20 mouse cellular contexts compared by ENCODE assay signal in genomic region chr3:88229526-88229925, GRCm38 (mm10). TPM values are rescaled to one million over a fixed set of nuclear protein-coding genes. Genes with fewer than 3 reads are reported as not detected.
DNase-seq lines count a peak whose midpoint lies in the region; ATAC-seq and TF ChIP-seq lines count a peak whose summit lies in the region.
"Had no signal": no experiment of that assay in that cellular context is flagged by ENCODE, and none has a peak within 500 bp of the region (broad histone marks: within the 10 kb centered on the region; RNA-seq: fewer than 3 reads in every experiment).

No protein-coding gene starts in this region.

- no peaks in the 10 kb centered on the region for H3K9me3 ChIP-seq in forebrain, embryonic 11.5 days (ENCODE audit: control insufficient read depth, low read length)
- no peaks in the 10 kb centered on the region for H3K9me3 ChIP-seq in hindbrain, embryonic 12.5 days (replicated peaks)
- no peaks in the 10 kb centered on the region for H3K9me3 ChIP-seq in midbrain, postnatal 0 days (ENCODE audit: low read length)
- no peaks in the 10 kb centered on the region for H3K9me3 ChIP-seq in intestine, postnatal 0 days (ENCODE audit: control insufficient read depth)
- H3K9me3 ChIP-seq: heart, embryonic 13.5 days had no signal

- no peak overlapping the region for H3K4me3 ChIP-seq in forebrain, embryonic 11.5 days (ENCODE audit: low read depth, low read length)
- H3K4me3 ChIP-seq in hindbrain, embryonic 12.5 days, result no peak overlapping the region
- H3K4me3 ChIP-seq in midbrain, postnatal 0 days (ENCODE audit: low read depth, low read length), result no peak overlapping the region
- H3K4me3 ChIP-seq in intestine, postnatal 0 days (ENCODE audit: low read depth, low read length), result no peak overlapping the region
- H3K4me3 ChIP-seq: heart, embryonic 13.5 days had no signal

- no peak for ATAC-seq in forebrain, embryonic 11.5 days (replicated peaks; ENCODE audit: low FRiP score)
- ATAC-seq in hindbrain, embryonic 12.5 days (ENCODE audit: low FRiP score), result no peak
- ATAC-seq in midbrain, postnatal 0 days (ENCODE audit: low FRiP score), result no peak
- ATAC-seq in intestine, postnatal 0 days, result no peak

- peaks cover 49% of the 10 kb centered on the region for H3K4me1 ChIP-seq in forebrain, embryonic 11.5 days (replicated peaks; ENCODE audit: control insufficient read depth, insufficient read depth, low read length)
- H3K4me1 ChIP-seq in hindbrain, embryonic 12.5 days, result peaks cover 92% of the 10 kb centered on the region
- H3K4me1 ChIP-seq in midbrain, postnatal 0 days (ENCODE audit: insufficient read depth, low read length), result no peaks in the 10 kb centered on the region
- no peaks in the 10 kb centered on the region for H3K4me1 ChIP-seq in intestine, postnatal 0 days (replicated peaks; ENCODE audit: control insufficient read depth, insufficient read depth, low read length)
- H3K4me1 ChIP-seq: heart, embryonic 13.5 days had no signal

- no peak overlapping the region for H3K9ac ChIP-seq in forebrain, embryonic 11.5 days (ENCODE audit: low read length)
- no peak overlapping the region for H3K9ac ChIP-seq in hindbrain, embryonic 12.5 days
- no peak overlapping the region for H3K9ac ChIP-seq in midbrain, postnatal 0 days (replicated peaks; ENCODE audit: low read length, poor library complexity, severe bottlenecking)
- no peak overlapping the region for H3K9ac ChIP-seq in intestine, postnatal 0 days (ENCODE audit: low read depth, low read length)
- H3K9ac ChIP-seq: heart, embryonic 13.5 days had no signal

- no peak for TF ChIP-seq CTCF in midbrain, postnatal 0 days (IDR thresholded peaks at IDR 0.05)
- TF ChIP-seq CTCF in intestine, postnatal 0 days (IDR thresholded peaks at IDR 0.05; ENCODE audit: low read depth), result no peak

- peak overlapping the region; percentile 82 for H3K27ac ChIP-seq in forebrain, embryonic 11.5 days (ENCODE audit: low read depth, low read length)
- peak overlapping the region; percentile 97 for H3K27ac ChIP-seq in hindbrain, embryonic 12.5 days
- H3K27ac ChIP-seq in midbrain, postnatal 0 days (ENCODE audit: low read depth, low read length), result no peak overlapping the region
- H3K27ac ChIP-seq in intestine, postnatal 0 days (ENCODE audit: low read depth, low read length), result no peak overlapping the region
- H3K27ac ChIP-seq: heart, embryonic 13.5 days had no signal

- H3K27me3 ChIP-seq in forebrain, embryonic 11.5 days (ENCODE audit: control insufficient read depth, insufficient read depth, low read length), result peaks cover 11% of the 10 kb centered on the region
- H3K27me3 ChIP-seq in hindbrain, embryonic 12.5 days, result 0 out of 2 replicates have a peak, but pooled peaks cover 6% of the 10 kb centered on the region
- H3K27me3 ChIP-seq in midbrain, postnatal 0 days (ENCODE audit: insufficient read depth, low read length), result no peaks in the 10 kb centered on the region
- peaks cover 21% of the 10 kb centered on the region for H3K27me3 ChIP-seq in intestine, postnatal 0 days (replicated peaks; ENCODE audit: control insufficient read depth, insufficient read depth, low read length)

- H3K4me2 ChIP-seq in forebrain, embryonic 11.5 days (ENCODE audit: low read depth, low read length, severe bottlenecking), result no peak overlapping the region
- H3K4me2 ChIP-seq in hindbrain, embryonic 12.5 days (replicated peaks), result no peak overlapping the region
- H3K4me2 ChIP-seq in midbrain, postnatal 0 days (ENCODE audit: low read depth, low read length, poor library complexity, severe bottlenecking), result no peak overlapping the region
- H3K4me2 ChIP-seq in intestine, postnatal 0 days (replicated peaks; ENCODE audit: low read depth), result no peak overlapping the region
- H3K4me2 ChIP-seq: heart, embryonic 13.5 days; liver, embryonic 11.5 days had no signal

- H3K36me3 ChIP-seq in forebrain, embryonic 11.5 days (ENCODE audit: control insufficient read depth, insufficient read depth, low read length), result peaks cover 2% of the 10 kb centered on the region
- peaks cover 43% of the 10 kb centered on the region for H3K36me3 ChIP-seq in hindbrain, embryonic 12.5 days
- peaks cover 20% of the 10 kb centered on the region; the same call in 1 of the 2 replicates for H3K36me3 ChIP-seq in midbrain, postnatal 0 days (ENCODE audit: insufficient read depth, low read length)
- no peaks in the 10 kb centered on the region for H3K36me3 ChIP-seq in intestine, postnatal 0 days (ENCODE audit: control insufficient read depth, insufficient read depth)
- H3K36me3 ChIP-seq: heart, embryonic 13.5 days had no signal

- DNase-seq in layer of hippocampus, postnatal 14 days (ENCODE audit: low spot score in 2 of 2), result peak; percentile 19 to 32
- no peak for DNase-seq in layer of hippocampus, postnatal 36 days
- DNase-seq in forebrain, embryonic 11.5 days (ENCODE audit: low spot score), result no peak
- peak; percentile 15 for DNase-seq in midbrain, postnatal 0 days (ENCODE audit: low spot score)
- DNase-seq in kidney, adult 9 months, result no peak
- no peak for DNase-seq in T-cell, adult 2 months (ENCODE audit: low spot score)
- DNase-seq: embryo, embryonic 11 days; thymus, adult 2 months had no signal

- 78% methylated on average over 6 of the region's 6 CpGs for WGBS in forebrain, embryonic 11.5 days
- 76% methylated on average over 6 of the region's 6 CpGs for WGBS in hindbrain, embryonic 12.5 days
- WGBS in midbrain, postnatal 0 days, result 70% methylated on average over 6 of the region's 6 CpGs
- 79% methylated on average over 6 of the region's 6 CpGs for WGBS in intestine, postnatal 0 days

RNA-seq across cellular contexts. Expression of gene Rhbg, which starts 25.0 kb away (rescaled TPM):
- total RNA-seq in layer of hippocampus, postnatal 14 days (2021), result not detected
- total RNA-seq in layer of hippocampus, postnatal 36 days (2021), result not detected
- polyA plus RNA-seq in forebrain, embryonic 11.5 days (2014; fragmentation: Nextera tagmentation; extraction: Ambion mirVana), result 0.36 TPM in 1 of 2 replicates, not detected in the other
- 0.23 and 0.25 TPM in 2 replicates for polyA plus RNA-seq in hindbrain, embryonic 12.5 days (2016; fragmentation: Nextera tagmentation; extraction: Ambion mirVana)
- 0.94 and 1.0 TPM in 2 replicates for total RNA-seq in midbrain, postnatal 0 days (2014; rRNA removed)
- 0.21 and 0.41 TPM in 2 replicates for polyA plus RNA-seq in midbrain, postnatal 0 days (2015; fragmentation: Nextera tagmentation; extraction: Ambion mirVana)
- 0.60 and 0.65 TPM in 2 replicates for polyA plus RNA-seq in intestine, postnatal 0 days (2015; fragmentation: Nextera tagmentation; extraction: Ambion mirVana)
- total RNA-seq: granulocyte monocyte progenitor cell, adult 5-6 weeks; hematopoietic stem cell, adult 5-6 weeks; layer of hippocampus, adult 18-20 months; left cerebral cortex, postnatal 36 days; megakaryocyte, adult 5-6 weeks; neutrophil, adult 5-6 weeks had no signal

RNA-seq across cellular contexts. Expression of gene Gm38392, which starts 57.5 kb away (rescaled TPM):
- total RNA-seq in layer of hippocampus, postnatal 14 days (2021), result not detected
- under 1 TPM; 0.47 to 0.76 TPM for total RNA-seq in layer of hippocampus, postnatal 36 days (2021)
- polyA plus RNA-seq in forebrain, embryonic 11.5 days (2014; fragmentation: Nextera tagmentation; extraction: Ambion mirVana), result 0.16 TPM in 1 of 2 replicates, not detected in the other
- 0.22 TPM in 1 of 2 replicates, not detected in the other for polyA plus RNA-seq in hindbrain, embryonic 12.5 days (2016; fragmentation: Nextera tagmentation; extraction: Ambion mirVana)
- not detected in 2 replicates for total RNA-seq in midbrain, postnatal 0 days (2014; rRNA removed)
- 0.20 and 0.21 TPM in 2 replicates for polyA plus RNA-seq in midbrain, postnatal 0 days (2015; fragmentation: Nextera tagmentation; extraction: Ambion mirVana)
- 0.13 and 0.18 TPM in 2 replicates for polyA plus RNA-seq in intestine, postnatal 0 days (2015; fragmentation: Nextera tagmentation; extraction: Ambion mirVana)
- total RNA-seq: granulocyte monocyte progenitor cell, adult 5-6 weeks; hematopoietic stem cell, adult 5-6 weeks; megakaryocyte, adult 5-6 weeks; neutrophil, adult 5-6 weeks had no signal
- polyA plus RNA-seq: cerebellum, adult 2 months; heart, embryonic 13.5 days; small intestine, adult 2 months had no signal

Comparison
In these comparisons a context has a peak if more than half of its experiments do, and no peak if none do; other contexts are left out.
1. DNase-seq: peak in layer of hippocampus, postnatal 14 days (2 of 2) and midbrain, postnatal 0 days (single experiment); none in layer of hippocampus, postnatal 36 days (0 of 2), forebrain, embryonic 11.5 days (single experiment), kidney, adult 9 months (single experiment) and T-cell, adult 2 months (single experiment).
2. H3K27ac ChIP-seq: peak in forebrain, embryonic 11.5 days (single experiment) and hindbrain, embryonic 12.5 days (single experiment); none in midbrain, postnatal 0 days (single experiment) and intestine, postnatal 0 days (single experiment).